Mouse (Mus musculus): ENCODE data around the gene Nuak2.
A peak's percentile ranks its signal among the peaks of the same experiment; 100 is the strongest.
"Not testable (repeated sequence)": the region's sequence is repeated elsewhere in the genome, so short reads cannot be mapped to it uniquely, and the experiment has no call there.

Gene Nuak2

GRCm38 (mm10) chr1:132328565-132328964 lies 12.6 kb downstream of the Nuak2 start:
- no peak for DNase-seq

GRCm38 (mm10) chr1:132329656-132330055 lies 13.7 kb downstream of the Nuak2 start:
- DNase-seq = no peak

GRCm38 (mm10) chr1:132330397-132330796 lies 14.5 kb downstream of the Nuak2 start:
- DNase-seq = peak; percentile 67

- DNase-seq = no peak
Observed at GRCm38 (mm10) chr1:132331283-132331682, 15.4 kb downstream of the Nuak2 start.

- no peak for DNase-seq
Observed at GRCm38 (mm10) chr1:132333201-132333600, 17.3 kb downstream of the Nuak2 start.

- DNase-seq = no peak
Observed at GRCm38 (mm10) chr1:132333675-132334141, 17.8 kb downstream of the Nuak2 start.

- no peak for DNase-seq
Observed at GRCm38 (mm10) chr1:132334178-132334801, 18.4 kb downstream of the Nuak2 start.

GRCm38 (mm10) chr1:132335378-132335965 lies 19.5 kb downstream of the Nuak2 start:
- no peak for DNase-seq

GRCm38 (mm10) chr1:132336921-132337320 lies 21.0 kb downstream of the Nuak2 start:
- DNase-seq = no peak

GRCm38 (mm10) chr1:132338027-132338660 lies 22.2 kb downstream of the Nuak2 start:
- DNase-seq = no peak

- DNase-seq = no peak
Observed at GRCm38 (mm10) chr1:132341731-132342501, 26.0 kb downstream of the Nuak2 start.

GRCm38 (mm10) chr1:132342518-132342917 lies 26.6 kb downstream of the Nuak2 start:
- no peak for DNase-seq

GRCm38 (mm10) chr1:132343191-132343590 lies 27.3 kb downstream of the Nuak2 start:
- DNase-seq = no peak

GRCm38 (mm10) chr1:132343656-132344055 lies 27.7 kb downstream of the Nuak2 start:
- no peak for DNase-seq

GRCm38 (mm10) chr1:132345514-132345913 lies 29.6 kb downstream of the Nuak2 start:
- no peak for DNase-seq

- no peak for DNase-seq
Observed at GRCm38 (mm10) chr1:132346134-132346851, 30.4 kb downstream of the Nuak2 start.

- DNase-seq = no peak
Observed at GRCm38 (mm10) chr1:132346951-132347350, 31.0 kb downstream of the Nuak2 start.

- no peak for DNase-seq
Observed at GRCm38 (mm10) chr1:132348401-132348800, 32.5 kb downstream of the Nuak2 start.

- not testable (repeated sequence) for DNase-seq
Observed at GRCm38 (mm10) chr1:132349049-132349448, 33.1 kb downstream of the Nuak2 start.

- DNase-seq = not testable (repeated sequence)
Observed at GRCm38 (mm10) chr1:132349601-132350000, 33.7 kb downstream of the Nuak2 start.

- DNase-seq = no peak
Observed at GRCm38 (mm10) chr1:132351058-132351457, 35.1 kb downstream of the Nuak2 start.

GRCm38 (mm10) chr1:132353389-132353788 lies 37.5 kb downstream of the Nuak2 start:
- DNase-seq = no peak

- no peak for DNase-seq
Observed at GRCm38 (mm10) chr1:132354234-132354633, 38.3 kb downstream of the Nuak2 start.
